Mouse (Mus musculus) embryonic fibroblast, embryonic 13.5 days (primary cell): Measurements from ENCODE around the gene Tesmin.

Experiments
- CTCF ChIP-seq: IDR thresholded peaks from 2 replicates; pipeline ENCODE4 v1.5.1; 2011; ENCODE audit warnings: mild to moderate bottlenecking, control low read depth, low read length, moderate library complexity, borderline replicate concordance; ENCODE audit not compliant: insufficient read depth
- POLR2A ChIP-seq: IDR thresholded peaks from 2 replicates; pipeline ENCODE4 v1.6.1; 2011; ENCODE audit warnings: low read depth, mild to moderate bottlenecking, control low read depth, low read length, moderate library complexity

GRCm38 (mm10) chr19:3388061-3388460, 596 bp upstream of the Tesmin start:
- TF ChIP-seq CTCF (no peak), POLR2A (no peak)
